Mouse (Mus musculus) frontal cortex, adult 2 months (tissue): Measurements from ENCODE around the gene Mast4. TPM values are rescaled to one million over a fixed set of nuclear protein-coding genes. Genes with fewer than 3 reads are reported as not detected.

Experiments used
- DNase-seq, 2 experiments: peaks; one replicate each; pipeline ENCODE4 v3.0.0; 2022; ENCODE audit warnings: low spot score in 1 of 2; ENCODE audit errors: extremely low spot score in 1 of 2
- polyA plus RNA-seq: library from polyadenylated mRNA; depleted of rRNA; stranded (reverse); fragments of >200 nt; gene quantifications from 2 replicates; pipeline ENCODE4 v1.2.3, GENCODE M21; 2012

The Mast4 gene
- polyA plus RNA-seq, 1 experiment: 18.2 TPM

DNA sequence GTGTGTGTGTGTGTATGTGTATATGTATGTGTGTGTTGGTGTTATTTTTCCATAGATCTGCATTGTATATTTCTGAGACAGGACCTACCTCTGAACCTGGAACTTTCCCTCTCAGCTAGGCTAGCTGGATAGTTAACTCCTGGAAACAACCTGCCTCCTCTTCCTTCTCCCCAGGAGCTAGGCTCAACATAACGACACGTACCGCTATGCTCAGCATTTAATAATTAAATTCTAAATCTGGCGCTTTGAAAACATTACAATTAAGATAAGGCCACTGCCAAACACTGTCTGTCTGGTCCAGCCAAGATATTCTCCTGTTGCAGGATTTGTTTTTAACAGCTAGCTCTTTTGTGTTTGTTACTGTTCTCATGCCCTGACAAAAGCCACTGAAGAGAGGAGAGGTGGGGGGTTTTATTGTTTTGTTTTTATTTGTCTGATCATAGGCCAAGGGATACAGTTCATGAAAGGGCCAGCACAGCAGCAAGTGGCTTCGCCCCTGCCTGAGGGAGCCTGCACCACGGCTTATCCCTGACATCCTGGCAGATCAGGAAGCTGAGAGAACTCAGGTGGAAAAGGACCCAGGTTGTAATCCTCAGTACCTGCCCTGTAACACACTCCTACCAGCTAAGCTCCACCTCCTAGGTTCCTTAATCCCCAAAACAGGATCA, 205.0 kb downstream of the Mast4 start:
- DNase-seq: no peak

DNA sequence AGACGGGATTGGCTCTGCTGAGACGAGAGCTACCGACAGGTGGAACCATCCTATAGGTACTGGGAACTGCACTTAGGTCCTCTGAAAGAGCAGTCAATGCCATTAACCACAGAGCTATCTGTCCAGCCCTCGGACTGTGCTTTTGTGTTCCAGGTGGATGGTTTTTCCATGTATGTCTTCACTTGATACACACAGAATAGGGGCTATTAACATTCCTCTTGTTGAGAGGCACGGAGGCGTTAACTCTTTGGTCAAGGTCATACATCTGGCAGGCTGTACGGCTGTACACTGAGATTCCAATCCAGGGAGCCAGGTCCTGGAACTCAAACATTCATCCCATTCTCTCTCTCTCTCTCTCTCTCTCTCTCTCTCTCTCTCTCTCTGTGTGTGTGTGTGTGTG, 205.6 kb downstream of the Mast4 start:
- no peak for DNase-seq

DNA sequence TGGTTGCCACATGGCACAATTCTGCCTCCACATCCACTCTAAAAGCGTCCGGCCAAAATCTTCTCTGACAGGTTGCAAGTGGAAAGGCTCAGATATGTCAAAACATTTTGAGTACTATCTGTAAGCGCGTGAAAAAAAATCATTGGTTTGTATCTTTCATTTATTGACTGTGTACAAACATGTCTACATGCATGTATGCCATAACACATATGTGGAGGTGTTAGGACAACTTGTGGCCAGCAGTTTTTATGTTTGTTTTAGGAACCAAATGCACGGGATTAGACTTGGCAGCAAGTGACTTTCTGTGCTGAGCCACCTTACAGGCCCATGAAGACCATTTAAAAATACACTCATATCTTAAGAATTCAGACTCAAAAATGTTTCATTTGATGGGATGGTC, 206.7 kb downstream of the Mast4 start:
- DNase-seq: no peak

DNA sequence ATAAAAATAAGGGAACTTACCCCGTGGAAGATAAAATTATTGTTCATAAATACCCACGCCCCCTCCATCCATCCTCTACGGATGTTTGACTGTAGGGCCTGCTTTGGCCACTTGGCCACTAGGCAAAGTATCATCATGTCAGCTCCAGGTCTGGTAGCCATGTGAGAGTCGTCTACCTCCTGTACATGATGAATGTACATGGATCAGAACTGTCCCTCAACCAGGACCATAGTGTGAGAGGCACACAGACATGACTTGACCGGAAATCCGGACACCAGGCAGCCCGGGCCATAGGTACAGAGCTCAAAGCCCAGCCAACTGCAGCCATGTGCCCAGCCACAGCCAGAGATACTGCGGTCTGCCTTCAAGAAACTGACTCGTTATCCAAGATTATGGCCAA, 210.6 kb downstream of the Mast4 start:
- no peak for DNase-seq

DNA sequence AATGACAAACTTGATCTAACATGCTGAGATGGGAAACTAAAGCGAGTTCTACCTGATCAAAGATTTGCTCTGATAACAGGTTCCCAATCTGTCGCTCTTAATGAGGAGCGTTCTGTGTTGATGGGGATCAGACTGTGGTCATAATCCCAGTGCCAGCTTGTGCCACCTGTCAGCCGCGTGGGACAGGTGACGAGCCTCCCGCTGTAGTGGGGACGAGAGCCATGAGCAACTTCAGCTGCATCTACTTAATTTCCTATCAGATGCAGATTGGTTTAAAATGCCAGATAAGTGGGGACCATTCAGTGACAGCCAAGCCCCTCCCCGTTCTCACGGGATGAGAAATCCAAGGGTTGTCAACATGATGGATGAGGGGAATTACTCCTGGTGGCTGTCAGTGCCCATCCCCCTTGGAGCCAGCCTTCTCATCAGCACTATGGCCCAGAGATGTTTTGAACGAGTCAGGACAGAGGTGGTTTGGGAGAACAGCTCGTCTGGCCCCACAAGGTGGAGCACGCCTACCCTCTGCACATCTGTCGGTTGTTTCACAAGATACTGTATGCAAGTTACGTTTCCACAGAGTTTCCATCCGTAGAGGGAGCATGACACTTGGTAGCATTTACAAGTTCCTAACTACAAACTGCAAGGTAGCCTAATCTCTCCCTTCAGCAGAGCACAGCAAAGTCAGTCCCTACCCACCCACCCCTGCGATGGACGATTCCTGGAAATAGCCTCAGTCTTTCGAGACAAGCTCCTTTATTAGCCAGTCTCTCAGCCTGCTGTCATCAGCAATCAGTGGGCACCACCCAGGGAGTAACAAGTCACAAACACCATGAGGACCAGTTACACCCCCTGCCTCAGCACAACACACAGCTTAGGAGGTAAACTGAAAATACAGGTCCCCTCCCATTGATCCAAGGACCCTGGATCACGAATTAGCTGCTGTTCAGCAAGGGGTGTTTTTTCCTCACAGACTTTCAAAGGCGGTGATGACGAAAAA, 212.2 kb downstream of the Mast4 start:
- DNase-seq: no peak

DNA sequence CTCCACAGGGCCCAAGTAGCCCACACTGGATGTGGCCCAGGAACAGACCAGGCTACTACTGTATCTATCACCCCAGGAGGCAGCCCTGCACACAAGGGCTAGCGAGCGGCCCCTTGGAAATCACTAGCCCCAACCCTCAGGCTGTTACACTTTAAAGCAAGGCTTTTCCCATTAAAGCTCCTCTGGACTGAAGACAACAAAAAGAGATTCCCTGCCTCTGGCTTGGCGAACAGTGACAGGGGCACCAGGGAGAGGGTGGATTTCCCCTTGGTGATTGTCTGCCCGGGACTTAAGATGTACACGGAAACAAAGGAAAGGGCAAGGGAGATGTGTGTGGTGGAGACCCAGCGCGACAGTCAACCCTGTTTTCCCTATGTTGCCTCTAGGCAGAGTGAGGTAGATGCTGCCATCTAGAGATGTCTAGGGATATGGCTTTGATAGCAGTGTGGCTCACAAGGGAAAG, 213.6 kb downstream of the Mast4 start:
- DNase-seq: peak in 1 of 2 experiments; percentile 64

DNA sequence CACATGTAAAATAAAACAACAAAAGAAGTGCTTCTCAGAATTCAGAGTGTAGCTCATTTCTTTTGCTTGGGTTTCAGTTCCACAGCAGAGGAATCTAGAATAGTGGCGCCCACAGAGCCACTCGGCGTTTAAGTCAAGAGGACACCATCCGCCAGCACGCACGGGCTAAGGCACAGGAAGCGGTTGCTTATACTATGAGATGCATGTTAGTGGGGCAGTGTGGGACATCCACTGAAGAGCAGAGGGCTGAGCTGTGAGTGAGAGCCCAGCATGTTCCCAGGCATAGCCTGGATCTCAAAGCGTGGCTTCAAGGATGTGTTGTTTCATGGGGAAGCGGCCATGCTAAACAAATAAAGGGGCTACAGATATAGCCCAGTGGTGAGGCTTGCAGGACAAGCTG, 214.6 kb downstream of the Mast4 start:
- no peak for DNase-seq

DNA sequence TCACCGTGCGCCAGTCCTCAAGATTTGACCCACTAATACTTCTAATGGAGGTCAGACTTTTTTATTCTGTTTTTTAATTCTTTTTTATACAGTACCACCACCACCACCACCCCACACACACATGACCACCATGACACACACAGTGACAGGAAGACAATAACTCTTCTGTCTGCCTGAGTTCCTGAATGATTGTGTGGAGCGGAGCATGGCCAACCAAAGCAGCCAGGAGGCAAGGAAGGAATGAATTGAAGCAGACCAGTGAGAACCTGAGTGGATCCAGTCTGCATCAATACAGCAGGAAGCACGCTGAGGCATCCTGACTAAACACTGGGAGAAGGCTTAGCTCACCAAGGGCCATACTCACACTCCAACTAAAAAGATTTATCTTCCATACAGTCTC, 219.2 kb downstream of the Mast4 start:
- DNase-seq: no peak

DNA sequence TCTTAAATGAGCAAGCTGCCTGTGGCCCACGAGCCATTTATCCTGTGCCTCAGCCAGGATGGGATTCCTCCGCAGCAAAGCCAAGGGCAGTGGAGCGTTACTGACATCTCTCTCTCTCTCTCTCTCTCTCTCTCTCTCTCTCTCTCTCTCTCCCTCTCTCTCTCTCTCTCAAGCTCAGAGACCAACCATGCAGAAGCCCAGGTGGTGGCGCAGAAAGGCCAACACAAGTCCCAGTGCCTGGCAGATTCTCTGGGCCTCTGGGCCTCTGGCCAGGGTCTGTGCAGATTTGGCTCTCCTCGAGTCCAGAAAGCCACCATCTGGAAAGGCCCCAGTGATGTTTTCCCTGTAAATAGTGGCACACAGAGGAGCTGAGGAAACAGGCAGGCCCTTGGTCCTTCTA, 220.0 kb downstream of the Mast4 start:
- DNase-seq: peak; percentile 24 to 61

DNA sequence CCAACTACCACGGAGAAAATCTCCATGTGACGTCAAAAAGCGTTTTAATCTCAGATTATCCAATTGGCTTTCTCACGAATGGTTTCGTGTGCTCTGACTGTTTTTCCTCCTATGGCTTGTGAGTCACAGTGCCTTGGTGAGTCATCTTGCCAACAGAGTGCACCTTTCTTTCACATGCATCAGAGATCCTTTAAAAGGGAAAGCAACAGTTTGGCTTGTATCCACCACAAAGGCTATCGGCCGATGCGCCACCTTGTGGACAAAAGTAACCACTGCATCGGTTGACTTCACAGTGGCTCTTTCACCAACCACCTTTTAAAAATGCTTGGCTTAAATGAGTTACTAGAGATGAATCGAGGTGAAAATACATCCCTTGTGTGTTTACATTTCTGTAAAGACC, 224.4 kb downstream of the Mast4 start:
- peak; percentile 50 to 90 for DNase-seq

DNA sequence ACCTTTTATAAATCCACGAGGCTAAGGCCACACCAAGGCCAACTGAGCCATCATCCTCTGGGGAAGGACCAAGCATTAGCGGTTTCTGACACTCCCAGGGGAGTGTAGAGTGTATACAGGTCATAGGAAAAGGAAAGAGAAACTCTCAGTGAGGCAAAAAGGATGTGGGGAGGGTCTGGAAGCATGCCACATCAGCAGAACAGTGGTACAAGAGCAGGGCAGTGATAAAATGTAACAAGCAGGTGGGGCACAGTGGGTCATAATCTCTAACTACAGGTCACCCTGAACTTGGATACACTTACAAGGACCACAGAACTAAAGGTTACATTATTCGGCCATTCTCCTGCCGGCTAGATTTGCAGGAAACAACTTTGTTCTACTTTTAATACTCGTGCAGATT, 226.9 kb downstream of the Mast4 start:
- no peak for DNase-seq

DNA sequence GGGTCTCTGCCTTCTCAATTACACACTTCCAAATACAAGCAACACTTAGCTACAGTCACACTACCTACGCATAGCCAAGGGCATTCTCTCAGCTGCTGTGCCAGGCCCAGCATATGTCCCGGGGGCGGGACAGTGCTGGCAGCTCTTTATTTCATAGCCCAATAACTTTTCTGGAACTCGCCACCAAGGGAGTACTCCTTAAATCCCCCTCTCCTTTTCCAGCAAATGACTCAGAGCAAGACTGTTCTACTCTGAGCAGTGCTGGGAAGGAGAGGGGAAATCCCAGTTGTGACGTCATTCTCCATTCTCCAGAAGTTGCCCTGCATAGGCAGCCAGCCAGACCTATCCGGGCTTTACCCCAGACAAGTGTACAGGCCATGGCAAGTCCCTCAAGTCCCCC, 231.7 kb downstream of the Mast4 start:
- peak; percentile 80 to 88 for DNase-seq

DNA sequence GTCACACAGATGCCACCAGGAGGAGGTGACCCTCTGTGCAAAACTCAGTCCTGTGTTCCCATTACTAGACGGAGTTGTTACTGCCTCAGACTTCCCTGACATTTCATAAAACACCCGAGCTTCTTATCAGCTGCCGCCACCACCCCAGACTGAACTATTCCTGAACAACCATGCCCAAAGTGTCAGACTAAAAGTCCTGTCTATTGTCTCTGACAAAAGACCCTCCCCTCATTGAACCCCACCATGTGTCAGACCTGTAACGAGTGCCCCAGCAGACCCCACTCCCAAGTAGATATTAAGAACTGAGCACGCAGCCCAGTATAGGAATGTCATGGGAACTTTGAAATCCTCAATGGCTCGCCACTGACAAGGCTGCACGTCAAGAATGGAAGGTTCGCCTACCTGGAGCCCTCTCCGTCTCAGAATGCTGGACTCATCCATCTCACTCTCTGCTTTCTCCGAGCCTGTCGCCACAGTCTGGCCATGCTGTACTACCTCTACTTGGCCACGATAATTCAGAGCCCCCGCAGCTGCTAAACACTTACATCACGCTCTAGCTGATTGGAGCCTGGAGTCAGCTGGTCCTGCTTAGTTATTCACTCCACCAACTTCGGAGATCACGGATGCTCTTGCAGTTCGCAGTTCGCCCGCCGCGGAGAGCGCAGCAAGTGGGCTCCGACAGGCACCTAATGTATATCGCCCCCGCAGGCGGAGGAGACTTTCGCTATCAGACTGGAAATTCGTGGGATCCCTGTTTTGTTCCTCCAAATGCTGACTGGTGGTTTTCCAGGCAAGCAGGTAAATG, 237.7 kb downstream of the Mast4 start:
- DNase-seq: peak; percentile 72 to 85

DNA sequence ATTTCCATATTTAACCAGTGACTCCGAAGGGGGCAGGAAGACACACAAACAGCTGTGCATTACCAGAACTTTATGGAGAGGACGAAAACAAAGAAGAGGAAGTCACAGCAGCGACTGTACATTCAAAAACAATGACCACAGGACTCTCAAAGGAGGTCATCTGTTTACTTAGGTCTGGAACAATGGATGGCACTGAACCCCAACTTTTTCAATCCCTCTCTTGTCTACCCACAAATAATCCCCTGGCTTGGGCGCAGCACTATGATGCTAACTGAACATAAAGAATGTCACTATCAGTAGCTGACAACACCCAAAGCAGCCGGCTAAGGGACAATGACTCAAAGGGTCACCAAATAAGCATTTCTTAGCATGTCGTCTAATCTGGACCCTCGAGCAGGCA, 238.8 kb downstream of the Mast4 start:
- DNase-seq: no peak

DNA sequence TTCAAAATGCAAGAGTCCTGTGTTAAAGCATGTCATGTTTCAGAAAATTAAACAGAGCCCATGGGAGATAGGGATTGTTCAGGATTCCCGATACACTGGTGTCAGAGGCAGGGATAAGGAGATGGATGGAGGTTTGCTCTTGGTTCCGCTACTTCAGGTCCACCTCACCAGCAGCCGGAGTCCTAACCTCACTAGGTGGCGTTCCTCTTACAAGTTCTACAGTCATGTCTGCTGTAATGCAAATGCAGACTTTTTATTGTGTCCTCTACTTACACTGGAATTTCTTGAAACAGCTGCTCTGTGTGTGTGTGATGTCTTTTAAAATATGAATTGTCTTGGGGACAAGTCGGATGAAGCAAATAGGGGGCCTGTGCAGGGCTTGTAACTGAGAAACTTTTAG, 239.7 kb downstream of the Mast4 start:
- no peak for DNase-seq

DNA sequence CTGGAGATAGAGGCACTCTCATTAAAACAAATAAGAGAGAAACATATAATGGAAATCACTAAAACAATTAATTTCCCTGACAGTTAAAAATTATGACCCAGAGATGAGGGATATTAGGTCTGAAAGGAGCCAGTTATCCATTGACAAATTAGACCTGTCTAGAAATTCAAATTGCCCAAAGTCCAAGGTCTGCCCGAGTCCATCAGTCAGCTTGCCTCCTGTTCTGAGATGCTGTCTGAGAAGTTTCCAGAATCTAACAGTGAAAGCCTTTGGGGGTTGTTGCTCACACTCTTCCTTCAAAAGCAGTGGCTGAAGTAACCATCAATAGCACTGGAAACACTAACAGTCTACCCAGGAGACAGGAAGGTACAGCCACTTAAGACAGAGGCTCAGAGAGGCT, 240.6 kb downstream of the Mast4 start:
- no peak for DNase-seq

DNA sequence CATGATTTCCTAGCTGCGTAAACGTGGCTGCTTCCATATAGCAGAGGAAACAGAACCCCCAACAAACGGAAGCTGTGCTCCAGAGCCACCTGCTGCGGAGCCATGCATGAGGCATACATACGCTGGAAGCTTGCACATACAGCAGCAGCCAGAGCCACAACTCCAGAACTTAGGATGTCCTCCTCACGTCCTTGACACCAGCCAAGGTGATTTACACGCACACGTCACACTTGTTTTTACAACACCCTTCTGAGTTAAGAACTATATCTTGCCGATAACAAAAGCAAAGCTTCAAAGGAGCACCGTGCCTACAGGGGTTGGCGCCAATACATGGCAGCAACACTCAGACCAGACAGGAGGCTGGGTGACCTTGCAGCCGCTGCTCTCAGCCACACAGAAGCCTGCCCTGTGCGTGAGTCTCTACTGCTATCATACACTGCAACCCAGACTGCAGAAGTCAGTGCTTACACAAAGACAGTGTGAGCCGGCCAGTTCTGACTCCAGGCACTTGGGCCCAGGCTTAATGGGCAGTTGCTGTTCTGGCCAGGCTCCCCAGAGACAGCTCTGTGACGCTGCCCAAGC, 248.7 kb downstream of the Mast4 start:
- DNase-seq: no peak

DNA sequence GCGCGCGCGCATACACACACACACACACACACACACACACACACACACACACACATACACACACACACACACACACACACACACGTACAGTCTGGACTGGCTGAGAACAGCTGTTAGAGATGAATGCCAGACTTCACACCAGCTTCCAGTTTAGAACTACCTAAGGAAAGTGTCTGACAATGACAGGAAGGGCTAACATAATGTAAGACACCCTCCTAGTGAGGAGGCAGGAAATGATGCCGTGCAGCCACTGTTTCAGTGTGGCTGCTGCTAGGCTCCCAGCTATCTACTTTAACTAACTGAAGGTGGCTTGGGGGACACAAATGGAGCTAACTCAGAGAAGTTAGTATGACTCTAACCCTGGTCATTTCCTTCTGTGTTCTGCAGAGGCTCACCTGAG, 251.4 kb downstream of the Mast4 start:
- DNase-seq: no peak

DNA sequence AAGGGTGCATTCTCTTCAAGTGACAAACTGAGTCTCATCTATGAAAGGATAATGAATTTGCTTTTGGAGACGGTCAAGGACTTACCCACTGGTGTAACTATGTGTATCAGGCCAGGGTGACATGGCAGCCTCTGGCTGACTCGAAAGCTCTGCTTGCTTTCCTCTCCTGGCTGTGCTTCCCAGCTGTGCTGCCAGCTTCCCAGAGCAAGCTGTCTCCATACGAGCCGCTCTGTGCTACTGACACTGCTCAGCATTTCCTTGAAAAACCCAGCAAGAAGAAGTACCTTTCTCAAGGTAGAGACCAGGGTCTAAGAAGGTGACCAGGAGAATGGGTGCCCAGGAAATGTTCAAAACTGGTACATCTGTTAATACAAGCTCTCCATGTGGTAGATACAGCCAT, 254.5 kb downstream of the Mast4 start:
- no peak for DNase-seq

DNA sequence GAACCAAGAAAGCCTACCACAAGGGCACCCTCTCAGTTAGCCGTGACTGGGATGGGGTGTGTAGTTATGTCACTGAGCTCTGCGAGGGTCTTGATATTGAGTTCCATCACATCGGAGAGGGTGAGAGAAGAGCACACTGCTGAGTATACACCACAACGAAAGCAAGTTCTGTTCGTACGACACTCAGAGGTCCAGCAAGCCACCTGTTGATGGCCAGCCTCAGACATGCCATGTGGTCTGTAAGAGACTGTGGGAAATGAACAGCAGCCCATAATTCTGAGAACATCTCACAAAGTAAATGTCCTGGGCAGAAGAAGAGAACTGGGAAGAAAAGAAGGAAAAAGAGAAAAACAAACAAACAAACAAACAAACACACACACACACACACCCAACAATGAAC, 255.5 kb downstream of the Mast4 start:
- DNase-seq: no peak

DNA sequence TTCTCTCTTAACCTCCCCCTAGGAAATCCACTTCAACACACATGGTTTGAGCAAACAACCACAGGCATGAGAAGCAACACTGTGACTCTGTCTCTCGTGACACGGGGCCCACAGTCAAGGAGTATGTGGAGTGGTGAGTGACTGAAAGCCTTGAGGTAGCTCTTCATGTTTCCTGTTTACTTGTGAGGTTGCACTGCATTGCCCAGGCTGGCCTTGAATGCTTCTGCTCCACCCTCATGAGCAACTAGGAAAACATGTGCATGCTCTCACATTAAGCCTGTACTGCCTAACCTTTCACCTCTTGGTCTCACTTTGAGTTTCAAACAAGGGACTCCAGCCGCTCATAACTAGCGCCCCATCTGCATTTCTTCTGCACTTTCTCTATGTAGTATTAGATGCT, 260.8 kb downstream of the Mast4 start:
- no peak for DNase-seq
